Mouse (Mus musculus): Measurements from ENCODE around the gene Gm20916.
"Not testable (repeated sequence)": the region's sequence is repeated elsewhere in the genome, so short reads cannot be mapped to it uniquely, and the experiment has no call there.

The Gm20916 gene

DNA sequence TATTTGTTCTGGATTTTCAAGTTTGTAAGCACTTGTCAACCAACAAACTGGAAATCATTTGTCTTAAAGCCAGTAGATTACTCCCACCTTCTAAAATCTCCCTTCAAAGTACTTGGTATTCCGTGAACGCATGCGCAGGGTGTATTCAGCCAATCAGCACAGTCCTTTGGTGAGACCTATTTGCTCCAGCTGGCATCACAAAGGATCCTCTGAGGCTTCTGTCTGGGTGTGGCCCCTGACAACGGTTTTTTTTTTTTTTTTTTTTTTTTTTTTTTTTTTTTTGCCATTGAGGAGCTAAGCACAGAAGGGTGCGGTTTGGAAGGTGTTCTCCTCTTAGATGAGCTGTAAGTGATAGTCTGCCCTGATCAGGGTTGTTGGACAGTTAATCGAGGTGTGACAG is at the start of gene Gm20916:
Gm20916 (plus strand) TSS at position 301 of the 400 bp plus-strand sequence.
- not testable (repeated sequence) for DNase-seq (ENCODE audit: extremely low spot score, low spot score)
